Mouse (Mus musculus) frontal cortex, postnatal 10 days (tissue): ENCODE measurements around the gene Cdh26.

Experiments used
- DNase-seq, 2 experiments: peaks; one replicate each; pipeline ENCODE4 v3.0.0; 2022; ENCODE audit warnings: low spot score in 2 of 2, mixed read lengths in 1 of 2

Gene Cdh26

GRCm38 (mm10) chr2:178507379-178508014, 77.2 kb downstream of the Cdh26 start:
- DNase-seq = peak in 1 of 2 experiments; percentile 78

GRCm38 (mm10) chr2:178508279-178508678, 77.9 kb downstream of the Cdh26 start:
- no peak for DNase-seq

- DNase-seq = no peak
These were observed 82.7 kb downstream of the Cdh26 start for GRCm38 (mm10) chr2:178513043-178513442.

- DNase-seq = peak; percentile 35 to 37
These were observed 83.3 kb downstream of the Cdh26 start for GRCm38 (mm10) chr2:178513636-178514071.

GRCm38 (mm10) chr2:178516421-178516820, 86.1 kb downstream of the Cdh26 start:
- no peak for DNase-seq

- DNase-seq = no peak
These were observed 86.6 kb downstream of the Cdh26 start for GRCm38 (mm10) chr2:178516941-178517340.

GRCm38 (mm10) chr2:178519321-178519720, 89.0 kb downstream of the Cdh26 start:
- DNase-seq = no peak

- no peak for DNase-seq
These were observed 89.9 kb downstream of the Cdh26 start for GRCm38 (mm10) chr2:178520216-178520615.

- DNase-seq = no peak
These were observed 92.0 kb downstream of the Cdh26 start for GRCm38 (mm10) chr2:178522331-178522730.

- DNase-seq = no peak
These were observed 92.5 kb downstream of the Cdh26 start for GRCm38 (mm10) chr2:178522786-178523185.

GRCm38 (mm10) chr2:178526776-178527175, 96.4 kb downstream of the Cdh26 start:
- DNase-seq = no peak

GRCm38 (mm10) chr2:178531226-178531625, 100.9 kb downstream of the Cdh26 start:
- no peak for DNase-seq

- DNase-seq = no peak
These were observed 106.2 kb downstream of the Cdh26 start for GRCm38 (mm10) chr2:178536574-178536973.
